Mouse (Mus musculus) right cerebral cortex, postnatal 10 days (tissue): ENCODE data around the gene Cd101.
A peak's percentile ranks its signal among the peaks of the same experiment; 100 is the strongest.

Source experiments
- DNase-seq, 2 experiments: peaks; one replicate each; pipeline ENCODE4 v3.0.0; 2021; ENCODE audit warnings: low spot score in 2 of 2

Cd101 gene

DNA sequence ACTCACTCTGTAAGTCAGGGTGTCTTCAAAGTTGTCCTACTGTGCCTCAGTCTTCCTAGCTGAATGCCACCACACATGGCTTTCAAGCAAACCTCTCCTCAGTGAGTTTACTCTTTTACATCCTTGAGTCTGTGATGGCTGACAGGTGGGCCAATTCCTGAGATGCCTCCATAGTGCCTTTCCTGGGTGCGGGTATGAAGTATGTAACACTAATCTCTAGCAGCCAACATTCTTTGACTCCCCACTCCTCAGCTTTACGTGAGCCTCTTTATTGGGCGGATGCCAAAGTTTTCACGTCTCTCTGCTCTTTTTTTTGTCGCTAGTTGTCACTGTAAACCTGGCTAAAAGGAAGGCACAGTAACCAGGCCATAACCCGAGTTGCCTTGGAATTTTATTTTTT is 24.0 kb downstream of the Cd101 start:
- DNase-seq = no peak

- DNase-seq = no peak
Measured at GRCm38 (mm10) chr3:101003575-101004356, 25.6 kb downstream of the Cd101 start.

DNA sequence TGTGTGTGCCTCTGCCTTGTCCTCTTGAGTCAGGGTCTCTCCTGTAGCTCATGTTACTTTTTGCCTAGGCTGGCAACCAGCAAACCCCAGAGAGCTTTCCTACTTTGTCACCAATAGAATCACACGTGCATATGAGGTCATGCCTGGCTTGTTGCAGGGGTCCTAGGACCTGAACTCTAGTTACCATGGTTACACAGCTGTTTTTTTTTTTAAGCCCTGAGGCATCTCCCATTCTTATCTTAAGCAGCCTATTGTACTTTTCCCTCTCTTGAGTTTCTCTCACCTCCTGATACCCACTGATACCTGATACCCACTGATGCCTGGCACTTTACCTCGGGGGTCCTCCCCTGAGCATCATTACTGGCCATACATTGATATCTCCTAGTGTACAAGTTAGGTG is 29.6 kb downstream of the Cd101 start:
- no peak for DNase-seq

DNA sequence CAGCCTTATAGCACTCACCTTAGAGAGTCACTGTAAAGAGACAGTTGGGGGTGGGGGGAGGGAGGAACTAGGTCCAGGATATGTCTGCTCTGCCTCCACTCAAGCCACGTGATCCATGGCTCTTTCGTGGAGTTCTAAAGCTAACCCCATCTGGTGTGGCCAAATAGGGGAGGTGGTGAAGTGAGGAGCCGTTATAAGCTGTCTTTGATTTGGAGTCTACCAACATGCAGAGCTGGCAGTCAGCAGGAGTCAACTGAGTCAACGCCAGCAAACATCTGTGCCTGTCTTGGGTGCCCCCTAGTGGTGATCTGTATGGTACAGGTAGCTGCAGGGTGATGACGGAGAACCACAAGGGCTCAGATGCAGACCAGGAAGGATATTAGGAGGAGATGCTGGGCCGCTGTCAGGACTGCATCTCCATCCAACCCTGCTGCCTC is 30.4 kb downstream of the Cd101 start:
- peak; percentile 61 to 67 for DNase-seq

DNA sequence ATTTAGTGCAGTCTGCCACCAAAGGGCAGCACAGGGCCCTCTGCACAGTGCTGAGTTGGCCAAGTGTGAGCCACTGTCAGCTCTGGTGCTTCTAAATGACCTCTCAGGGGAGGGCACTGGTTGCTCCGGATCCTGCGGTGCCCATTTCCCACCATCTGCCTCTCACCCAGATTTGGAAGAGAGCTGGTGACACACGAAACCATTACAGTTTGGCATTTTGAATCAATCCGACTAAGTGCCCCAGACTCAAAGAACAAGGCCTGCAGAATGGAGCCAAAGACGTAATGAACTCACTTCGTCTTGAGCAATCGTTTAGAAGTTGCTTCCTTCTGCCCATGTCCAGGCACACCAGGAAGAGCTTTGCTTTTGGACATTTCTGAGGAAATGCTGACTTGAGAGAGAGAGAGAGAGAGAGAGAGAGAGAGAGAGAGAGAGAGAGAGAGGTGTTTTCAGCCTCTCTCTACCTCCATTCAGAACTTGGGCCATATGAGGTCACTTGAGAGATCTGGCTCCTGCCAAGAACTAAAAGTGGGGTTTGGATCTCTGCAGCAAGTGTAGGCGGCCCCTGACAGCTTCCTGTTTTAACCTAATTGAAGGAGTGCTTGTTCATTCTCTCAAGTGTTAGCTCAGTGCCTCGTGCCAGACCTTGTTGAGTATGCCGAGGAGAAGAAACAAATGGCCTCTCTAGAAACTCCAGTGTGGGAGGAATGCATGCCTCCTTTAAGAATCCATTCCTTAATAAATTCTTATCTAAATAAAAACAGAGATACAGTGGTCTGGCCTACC is 31.4 kb downstream of the Cd101 start:
- DNase-seq = peak; percentile 64 to 73

GRCm38 (mm10) chr3:100994252-100994651 is 35.1 kb downstream of the Cd101 start:
- DNase-seq = no peak

GRCm38 (mm10) chr3:100993718-100994117 is 35.6 kb downstream of the Cd101 start:
- no peak for DNase-seq

DNA sequence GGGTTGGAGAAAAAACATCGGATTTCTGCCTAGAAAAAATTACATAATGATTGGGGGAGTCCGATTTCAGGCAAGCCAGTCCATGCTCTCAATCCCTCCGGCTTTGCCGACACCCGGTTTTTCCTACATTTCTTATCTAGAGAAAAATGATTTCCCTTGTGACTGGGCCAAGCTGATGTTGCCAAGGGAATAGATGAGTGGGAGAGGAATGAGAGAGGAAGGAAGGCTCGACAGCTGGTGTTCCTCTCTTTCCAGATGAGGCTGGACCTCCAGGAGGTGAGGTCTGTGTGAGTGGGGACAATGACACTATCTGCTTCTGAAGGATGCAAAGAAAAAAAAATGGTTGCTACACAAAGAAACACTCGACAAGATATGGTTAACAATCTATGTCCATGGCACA is 36.2 kb downstream of the Cd101 start:
- DNase-seq = no peak

- no peak for DNase-seq
Measured at GRCm38 (mm10) chr3:100990231-100990630, 39.1 kb downstream of the Cd101 start.

DNA sequence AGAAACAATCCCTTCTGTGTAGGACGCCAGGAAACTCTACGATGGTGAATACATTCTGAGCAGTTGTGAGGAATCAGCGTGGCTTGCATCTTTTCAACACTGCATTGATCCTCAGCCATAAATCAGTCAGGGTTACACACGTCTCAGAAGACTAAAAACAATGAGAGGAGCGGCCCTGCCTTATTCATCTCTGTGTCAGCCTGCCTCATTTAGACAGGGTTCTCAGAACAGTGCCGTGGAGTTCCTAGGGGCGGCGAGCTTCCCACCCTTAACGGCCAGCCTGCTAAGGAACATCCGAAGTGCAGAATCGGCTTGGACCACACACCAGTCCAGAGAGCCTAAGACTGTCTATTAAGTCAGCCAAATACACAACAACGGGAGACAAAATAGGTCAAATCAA is 39.9 kb downstream of the Cd101 start:
- DNase-seq = peak in 1 of 2 experiments; percentile 36

DNA sequence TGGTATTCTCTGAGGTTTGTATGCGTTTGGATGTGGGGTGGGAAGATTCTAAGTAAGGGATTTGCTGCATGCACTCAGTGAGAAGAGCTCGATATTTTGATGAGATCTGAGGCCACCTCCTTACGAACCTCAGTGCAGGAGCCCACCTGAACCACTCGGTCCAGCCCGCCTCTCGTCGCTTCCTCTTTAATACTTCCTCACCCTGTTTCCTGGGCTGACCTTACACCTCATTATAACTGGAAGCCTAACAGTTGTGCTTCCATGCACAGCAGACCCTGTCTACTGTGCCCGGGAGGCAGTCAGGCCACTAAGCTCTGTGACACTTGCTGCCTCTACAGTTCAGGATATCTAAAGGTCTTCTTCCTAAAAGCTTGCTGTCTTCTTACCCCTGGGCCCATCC is 50.1 kb downstream of the Cd101 start:
- no peak for DNase-seq

DNA sequence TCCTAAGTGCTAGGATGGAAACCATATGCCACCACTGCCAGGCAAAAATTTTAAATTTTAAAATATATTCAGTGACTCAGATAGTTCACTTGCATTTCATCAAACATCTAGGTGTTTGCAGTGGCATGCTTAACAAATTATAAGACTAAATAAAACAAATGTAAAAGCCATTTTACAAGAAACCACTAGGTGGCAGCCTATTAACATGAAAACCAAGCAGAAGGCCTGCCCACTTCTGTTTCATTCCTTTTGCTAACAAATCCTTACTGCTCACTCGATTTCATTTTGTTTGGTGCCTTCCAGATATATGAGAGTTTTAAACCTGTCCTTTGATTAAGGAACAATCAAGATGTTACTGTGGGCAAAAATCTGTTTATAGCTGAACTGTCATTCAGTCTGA is 55.5 kb downstream of the Cd101 start:
- no peak for DNase-seq

DNA sequence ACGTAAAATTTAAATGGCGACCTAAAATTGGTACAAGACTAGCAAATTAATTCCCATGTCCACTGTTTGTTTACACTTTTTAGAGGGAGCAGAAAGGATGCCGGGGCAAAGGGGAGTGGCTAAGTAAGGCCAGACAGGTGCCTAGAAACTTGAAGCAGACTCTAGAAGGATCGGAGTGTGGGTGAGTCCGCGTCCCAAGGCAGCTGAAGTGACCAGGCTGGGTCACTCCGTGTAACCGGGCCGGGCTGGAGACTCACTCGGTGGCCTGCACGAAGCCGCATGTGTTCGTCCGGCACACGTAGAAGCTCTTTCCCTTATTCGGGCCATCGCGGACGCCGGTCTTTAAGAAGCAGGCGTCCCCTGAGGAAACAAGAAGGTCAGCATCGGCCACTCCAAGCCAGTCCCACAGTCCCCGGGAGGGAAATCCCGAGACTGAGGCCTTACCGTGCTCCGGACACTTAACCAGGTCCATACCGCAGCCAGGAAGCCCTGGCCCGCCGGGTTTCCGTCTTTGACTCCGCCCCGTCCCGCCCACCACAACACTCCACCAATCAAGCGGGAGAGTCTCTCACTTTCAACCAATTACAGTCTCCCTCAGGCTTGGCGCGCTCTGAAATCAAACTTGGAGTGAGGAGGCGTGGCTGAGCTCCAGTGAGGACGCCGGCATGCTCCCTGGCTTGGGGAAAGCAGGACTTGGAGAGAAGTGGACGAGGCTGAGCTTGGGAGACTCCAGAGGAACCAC is 60.0 kb downstream of the Cd101 start, which contains the start of gene Ttf2:
Gene Ttf2 (minus strand): TSS at position 488 of the 742 bp plus-strand sequence.
- DNase-seq = peak; percentile 93 to 95

- DNase-seq = peak; percentile 69 to 79
Measured at GRCm38 (mm10) chr3:100963849-100964542, 65.4 kb downstream of the Cd101 start.

- DNase-seq = no peak
Measured at GRCm38 (mm10) chr3:100961501-100961900, 67.9 kb downstream of the Cd101 start.

DNA sequence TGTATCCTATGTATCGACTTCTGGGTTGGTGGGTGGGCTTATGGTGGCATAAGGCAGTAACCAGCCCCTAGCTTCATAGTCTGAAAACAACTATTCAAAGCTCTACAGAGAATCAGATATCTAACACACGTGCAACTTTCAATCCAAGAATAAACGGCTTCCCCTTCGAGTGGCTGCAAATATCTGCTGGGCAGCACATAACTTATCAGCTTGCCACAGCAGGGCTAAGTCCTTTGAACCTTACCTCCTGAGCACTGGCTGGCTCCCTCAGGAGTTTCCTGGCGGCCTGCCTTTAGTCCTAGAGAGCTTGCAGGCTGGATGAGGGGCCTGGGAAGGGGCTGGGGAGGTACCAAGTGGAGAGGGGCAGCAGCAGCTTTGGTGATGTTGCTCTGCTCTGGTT is 68.3 kb downstream of the Cd101 start:
- no peak for DNase-seq

DNA sequence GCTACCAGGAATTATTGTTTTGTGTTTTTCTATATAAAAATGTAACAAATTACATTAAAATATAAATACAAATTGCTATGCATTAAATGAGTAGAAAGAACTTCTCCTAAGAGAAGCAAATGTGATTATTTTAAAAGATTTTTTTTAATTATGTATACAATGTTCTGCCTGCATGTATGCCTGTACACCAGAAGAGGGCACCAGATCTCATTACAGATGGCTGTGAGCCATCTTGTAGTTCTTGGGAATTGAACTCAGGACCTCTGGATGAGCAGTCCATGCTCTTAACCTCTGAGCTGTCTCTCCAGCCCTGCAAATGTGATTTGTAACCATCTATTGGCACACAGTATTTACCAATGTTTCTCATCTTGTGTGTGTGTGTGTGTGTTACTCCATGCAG is 74.7 kb downstream of the Cd101 start:
- no peak for DNase-seq

DNA sequence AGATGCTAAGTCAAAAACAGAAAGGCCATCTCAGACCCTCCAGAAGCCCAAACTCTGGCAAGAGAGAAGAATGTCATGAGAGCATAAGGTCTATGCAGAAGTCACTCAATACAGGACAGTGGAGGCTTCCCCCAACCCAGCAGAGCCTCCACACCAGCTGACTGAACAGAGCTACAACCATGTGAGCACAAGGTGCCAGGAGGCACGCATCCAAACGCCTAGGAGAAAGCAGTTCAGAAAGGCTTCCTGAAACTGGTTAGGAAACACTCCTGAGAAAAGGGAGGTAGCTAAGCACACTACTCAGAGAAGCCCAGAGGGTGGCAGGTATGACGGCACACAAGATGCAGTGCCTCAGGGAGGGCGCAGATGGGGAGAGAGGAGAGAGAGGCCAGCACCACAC is 77.8 kb downstream of the Cd101 start:
- no peak for DNase-seq

GRCm38 (mm10) chr3:100947286-100947685 is 82.1 kb downstream of the Cd101 start:
- no peak for DNase-seq
